Mouse (Mus musculus): ENCODE data around the gene Keap1. TPM values are rescaled to one million over a fixed set of nuclear protein-coding genes. Genes with fewer than 3 reads are reported as not detected.

The Keap1 gene
- polyA plus RNA-seq, 1 experiment from 2014 or later, result 22.3 TPM

DNA sequence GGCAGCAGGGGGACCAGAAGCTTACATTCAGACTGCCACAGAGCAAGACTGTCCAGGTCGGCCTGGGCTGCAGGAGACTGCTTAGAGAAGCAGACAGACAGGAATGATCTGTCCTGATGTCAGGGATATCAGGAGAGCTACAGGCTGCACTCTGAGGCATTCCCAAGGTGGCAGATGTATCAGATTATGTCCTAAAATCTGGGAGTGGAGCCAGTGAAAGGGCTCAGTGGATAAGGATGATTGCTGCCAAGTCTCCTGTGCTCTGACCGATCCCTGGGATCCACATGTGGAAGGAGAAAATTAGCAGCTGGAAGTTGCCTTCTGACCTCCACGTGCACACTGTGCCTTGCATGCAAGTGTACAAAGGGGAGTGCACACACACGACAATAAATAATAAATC, 58.8 kb downstream of the Keap1 start:
- WGBS (ENCODE audit: insufficient replicate concordance), result 64% methylated on average over 4 of the region's 4 CpGs
- no peak overlapping the region for H3K27ac ChIP-seq (ENCODE audit: low read depth, low read length)
- peaks cover 20% of the 10 kb centered on the region for H3K4me1 ChIP-seq (ENCODE audit: control insufficient read depth, insufficient read depth, low read length)

More for the DNA sequence above, 58.8 kb downstream of the Keap1 start:
- Histone ChIP-seq H3K9me3 (replicated peaks; ENCODE audit: control insufficient read depth, low read length) (no peaks in the 10 kb centered on the region), H3K27me3 (ENCODE audit: control insufficient read depth, insufficient read depth, low read length) (no peaks in the 10 kb centered on the region; the same call in 1 of the 2 replicates), H3K4me2 (no peak overlapping the region), H3K4me3 (ENCODE audit: low read depth, low read length) (no peak overlapping the region), H3K9ac (ENCODE audit: low read depth, low read length) (no peak overlapping the region), H3K36me3 (ENCODE audit: control insufficient read depth, insufficient read depth, low read length) (no peaks in the 10 kb centered on the region)
- ATAC-seq (replicated peaks; ENCODE audit: insufficient number of reproducible peaks, low FRiP score, low TSS enrichment), result no peak

Other genes starting within 250 kb of the Keap1 start
- gene Mrpl4, start 236.6 kb downstream of the Keap1 start, polyA plus RNA-seq (2014; fragmentation: Nextera tagmentation; extraction: Ambion mirVana), result 140 and 147 TPM in 2 replicates
- 8.1 and 8.5 TPM in 2 replicates for gene Icam1, start 223.4 kb downstream of the Keap1 start, polyA plus RNA-seq (2014; fragmentation: Nextera tagmentation; extraction: Ambion mirVana)
- 18.9 and 25.4 TPM in 2 replicates for gene Icam4, start 210.0 kb downstream of the Keap1 start, polyA plus RNA-seq (2014; fragmentation: Nextera tagmentation; extraction: Ambion mirVana)
- not detected in 2 replicates for gene Icam5, start 207.3 kb downstream of the Keap1 start, polyA plus RNA-seq (2014; fragmentation: Nextera tagmentation; extraction: Ambion mirVana)
- 0.28 and 1.8 TPM in 2 replicates for gene Zglp1, start 172.3 kb downstream of the Keap1 start, polyA plus RNA-seq (2014; fragmentation: Nextera tagmentation; extraction: Ambion mirVana)
- 0.31 and 0.44 TPM in 2 replicates for gene Gm49373, start 166.3 kb downstream of the Keap1 start, polyA plus RNA-seq (2014; fragmentation: Nextera tagmentation; extraction: Ambion mirVana)
- 52.9 and 58.2 TPM in 2 replicates for gene Fdx1l, start 165.7 kb downstream of the Keap1 start, polyA plus RNA-seq (2014; fragmentation: Nextera tagmentation; extraction: Ambion mirVana)
- 1.2 and 1.9 TPM in 2 replicates for gene Gm38431, start 147.4 kb downstream of the Keap1 start, polyA plus RNA-seq (2014; fragmentation: Nextera tagmentation; extraction: Ambion mirVana)
- gene Raver1, start 147.4 kb downstream of the Keap1 start, polyA plus RNA-seq (2014; fragmentation: Nextera tagmentation; extraction: Ambion mirVana), result 53.6 and 57.8 TPM in 2 replicates
- 9.4 and 10.9 TPM in 2 replicates for gene Tyk2, start 108.1 kb downstream of the Keap1 start, polyA plus RNA-seq (2014; fragmentation: Nextera tagmentation; extraction: Ambion mirVana)
- gene Cdc37, start 89.4 kb downstream of the Keap1 start, polyA plus RNA-seq (2014; fragmentation: Nextera tagmentation; extraction: Ambion mirVana), result 254 and 266 TPM in 2 replicates
- 7.6 and 8.3 TPM in 2 replicates for gene Pde4a, start 73.6 kb downstream of the Keap1 start, polyA plus RNA-seq (2014; fragmentation: Nextera tagmentation; extraction: Ambion mirVana)
- 0.11 and 0.31 TPM in 2 replicates for gene S1pr5, start 9.1 kb upstream of the Keap1 start, polyA plus RNA-seq (2014; fragmentation: Nextera tagmentation; extraction: Ambion mirVana)
- 45.5 and 48.2 TPM in 2 replicates for gene Atg4d, start 25.9 kb upstream of the Keap1 start, polyA plus RNA-seq (2014; fragmentation: Nextera tagmentation; extraction: Ambion mirVana)
- 9.9 and 12.3 TPM in 2 replicates for gene Kri1, start 48.6 kb upstream of the Keap1 start, polyA plus RNA-seq (2014; fragmentation: Nextera tagmentation; extraction: Ambion mirVana)
- 88.4 and 99.8 TPM in 2 replicates for gene Cdkn2d, start 52.0 kb upstream of the Keap1 start, polyA plus RNA-seq (2014; fragmentation: Nextera tagmentation; extraction: Ambion mirVana)
- 0.55 and 1.1 TPM in 2 replicates for gene Ap1m2, start 73.0 kb upstream of the Keap1 start, polyA plus RNA-seq (2014; fragmentation: Nextera tagmentation; extraction: Ambion mirVana)
- 62.3 and 70.0 TPM in 2 replicates for gene Slc44a2, start 81.3 kb upstream of the Keap1 start, polyA plus RNA-seq (2014; fragmentation: Nextera tagmentation; extraction: Ambion mirVana)
- gene Ilf3, start 128.5 kb upstream of the Keap1 start, polyA plus RNA-seq (2014; fragmentation: Nextera tagmentation; extraction: Ambion mirVana), result 120 and 138 TPM in 2 replicates
- 24.2 and 31.7 TPM in 2 replicates for gene Qtrt1, start 172.5 kb upstream of the Keap1 start, polyA plus RNA-seq (2014; fragmentation: Nextera tagmentation; extraction: Ambion mirVana)
- gene Dnm2, start 185.5 kb upstream of the Keap1 start, polyA plus RNA-seq (2014; fragmentation: Nextera tagmentation; extraction: Ambion mirVana), result 62.7 and 68.1 TPM in 2 replicates